Mouse (Mus musculus): Measurements from ENCODE around the gene Syne1.

- TF ChIP-seq CTCF (IDR thresholded peaks at IDR 0.05; ENCODE audit: low read depth): no peak
- no peak for TF ChIP-seq EP300 (IDR thresholded peaks at IDR 0.05; ENCODE audit: low read depth)
Observed at GRCm38 (mm10) chr10:5369599-5369998, 181.7 kb downstream of the Syne1 start.

All from heart, postnatal 0 days (tissue).